Mouse (Mus musculus): ENCODE measurements at regions not wholly inside any gene's neighbourhood (a gene's known extent, or its start where the extent isn't known, plus 50 kb on each side); places are given as distances from the start of the nearest gene placed in this dataset.

DNA sequence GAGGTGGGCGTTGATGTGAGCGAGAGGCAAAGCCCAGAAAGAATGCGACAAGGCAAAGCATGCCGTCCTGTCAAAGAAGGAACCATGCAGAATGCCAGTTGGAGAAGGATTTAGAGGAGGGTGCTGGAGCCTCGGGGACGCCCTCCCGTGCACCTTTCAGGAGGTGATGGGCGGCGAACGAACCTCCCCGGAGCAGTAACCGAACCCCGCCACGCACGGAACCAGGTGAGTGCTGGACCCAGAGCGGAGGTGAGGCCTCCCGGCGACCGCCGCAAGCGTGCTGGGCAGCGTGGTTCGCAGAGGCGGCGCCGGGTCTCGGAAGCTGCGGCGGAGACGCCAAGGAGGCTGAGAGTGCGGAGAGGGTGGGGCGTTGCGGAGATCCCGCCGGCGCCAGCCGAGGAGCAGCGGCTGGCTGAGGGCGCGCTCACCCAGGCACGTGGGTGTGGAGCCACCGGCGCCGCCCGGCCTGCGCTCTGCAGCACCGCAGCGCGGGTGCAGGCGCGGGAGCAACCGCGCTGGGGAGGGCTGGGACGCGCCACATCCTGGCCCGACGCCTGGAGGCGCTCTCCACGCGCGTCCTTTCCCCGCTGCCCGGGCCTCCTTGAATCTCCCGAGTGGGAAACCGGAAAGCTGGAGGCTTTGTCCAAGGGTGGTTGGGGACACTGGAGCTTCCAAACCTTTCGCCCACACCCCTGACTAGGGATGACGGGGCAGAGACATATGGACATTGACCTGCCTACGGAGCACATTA lies 178.3 kb upstream of the Topaz1 start:
- peak; percentile 36 for DNase-seq

- DNase-seq: no peak
These were observed 177.4 kb upstream of the Topaz1 start for GRCm38 (mm10) chr9:122569511-122570455.

GRCm38 (mm10) chr9:122571001-122571400 lies 176.1 kb upstream of the Topaz1 start:
- no peak for DNase-seq

DNA sequence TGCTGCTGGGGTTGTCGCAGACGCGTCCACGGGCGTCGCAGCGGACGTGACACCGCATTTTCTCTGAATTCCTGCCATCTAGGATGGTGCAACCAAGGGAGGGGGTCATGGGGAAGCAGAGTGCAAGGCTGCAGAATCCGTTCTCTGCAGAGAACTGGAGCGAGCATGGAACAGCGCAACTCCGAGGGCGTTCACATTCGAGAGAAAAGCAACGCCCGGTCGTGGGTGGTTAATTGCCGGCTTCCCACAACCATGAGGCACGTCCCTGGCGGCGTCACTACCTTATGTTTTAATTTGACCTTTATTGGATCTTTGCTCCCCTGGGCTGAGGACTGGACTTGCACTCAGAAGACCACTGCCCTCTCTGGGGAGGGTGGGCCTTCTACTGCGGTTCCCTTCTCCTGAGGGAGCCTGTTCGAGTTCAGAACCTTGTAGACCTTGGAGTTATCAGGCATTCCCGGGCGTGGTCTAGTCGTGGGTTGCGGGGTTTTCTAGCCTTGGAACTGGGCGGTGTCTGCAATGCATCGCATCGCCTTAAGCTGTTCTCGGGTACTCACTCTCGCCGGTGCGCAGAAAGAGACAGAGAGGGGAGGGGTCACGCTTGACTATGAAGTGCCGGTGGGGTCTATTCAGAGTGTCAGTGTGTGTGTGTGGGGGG lies 175.6 kb upstream of the Topaz1 start:
- DNase-seq: peak; percentile 9

- peak; percentile 59 for DNase-seq
These were observed 174.9 kb upstream of the Topaz1 start for GRCm38 (mm10) chr9:122572060-122572835.

DNA sequence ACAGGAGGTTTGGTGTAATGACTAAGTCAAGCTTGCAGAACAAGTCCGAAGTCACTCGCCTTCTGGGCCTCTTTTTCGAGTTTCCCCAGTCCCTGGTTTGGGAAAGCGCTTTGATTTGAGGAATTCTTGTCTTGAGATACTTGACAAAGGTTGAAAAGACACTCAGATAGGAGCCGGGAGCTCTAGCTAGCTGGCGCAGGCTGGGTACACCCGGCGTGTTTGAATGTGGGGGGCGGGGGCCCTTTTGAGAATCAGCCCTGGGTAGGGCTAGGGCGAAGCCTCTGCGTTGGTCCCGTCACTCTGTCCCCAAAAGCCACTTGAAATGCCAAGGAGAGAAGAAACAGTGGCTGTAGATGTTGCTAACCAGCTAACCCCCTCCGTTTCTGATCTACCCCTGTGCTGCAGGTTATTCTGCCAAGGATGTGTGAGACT lies 174.3 kb upstream of the Topaz1 start:
- DNase-seq: no peak

DNA sequence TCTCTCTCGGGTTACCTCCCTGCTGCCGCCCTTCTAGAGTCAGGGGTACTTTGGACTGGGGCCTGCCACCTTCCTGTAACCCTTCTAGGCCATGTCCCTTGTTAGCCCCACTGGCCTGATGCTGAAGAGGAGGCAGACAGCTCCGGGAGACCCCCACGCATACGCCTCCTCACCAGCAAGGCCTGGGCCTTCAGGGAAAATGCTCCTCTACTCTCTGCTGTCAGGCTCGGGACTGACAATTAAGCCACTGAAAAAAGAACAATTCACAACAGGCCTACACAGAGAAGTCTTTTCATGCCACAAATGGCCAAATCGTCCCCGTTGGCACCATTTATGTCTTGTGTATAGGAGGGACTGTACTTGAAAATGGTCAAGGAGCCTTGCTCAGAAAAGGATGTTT lies 161.9 kb upstream of the Topaz1 start:
- DNase-seq: no peak

DNA sequence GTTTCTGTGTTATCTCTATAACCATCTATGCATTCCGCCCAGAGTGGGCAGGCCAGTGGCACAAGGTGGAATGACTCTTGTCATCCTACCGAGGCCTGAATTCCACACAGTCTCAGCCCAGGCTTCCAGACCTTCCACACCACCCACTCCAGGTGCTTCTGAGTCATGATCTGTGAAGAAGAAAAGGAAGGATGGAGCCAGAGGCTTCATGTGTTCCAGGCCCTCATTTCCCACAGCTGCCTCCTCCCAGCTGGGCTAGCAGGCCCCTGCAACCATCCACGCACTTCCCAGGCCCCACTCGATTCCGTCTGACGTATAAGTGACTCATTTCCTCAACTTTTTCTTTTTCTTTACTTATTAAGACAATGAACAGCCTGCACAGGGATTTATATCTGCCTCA lies 160.7 kb upstream of the Topaz1 start:
- DNase-seq: no peak

- DNase-seq: no peak
These were observed 160.2 kb upstream of the Topaz1 start for GRCm38 (mm10) chr9:122586986-122587385.

GRCm38 (mm10) chr9:122588246-122588645 lies 158.9 kb upstream of the Topaz1 start:
- no peak for DNase-seq

DNA sequence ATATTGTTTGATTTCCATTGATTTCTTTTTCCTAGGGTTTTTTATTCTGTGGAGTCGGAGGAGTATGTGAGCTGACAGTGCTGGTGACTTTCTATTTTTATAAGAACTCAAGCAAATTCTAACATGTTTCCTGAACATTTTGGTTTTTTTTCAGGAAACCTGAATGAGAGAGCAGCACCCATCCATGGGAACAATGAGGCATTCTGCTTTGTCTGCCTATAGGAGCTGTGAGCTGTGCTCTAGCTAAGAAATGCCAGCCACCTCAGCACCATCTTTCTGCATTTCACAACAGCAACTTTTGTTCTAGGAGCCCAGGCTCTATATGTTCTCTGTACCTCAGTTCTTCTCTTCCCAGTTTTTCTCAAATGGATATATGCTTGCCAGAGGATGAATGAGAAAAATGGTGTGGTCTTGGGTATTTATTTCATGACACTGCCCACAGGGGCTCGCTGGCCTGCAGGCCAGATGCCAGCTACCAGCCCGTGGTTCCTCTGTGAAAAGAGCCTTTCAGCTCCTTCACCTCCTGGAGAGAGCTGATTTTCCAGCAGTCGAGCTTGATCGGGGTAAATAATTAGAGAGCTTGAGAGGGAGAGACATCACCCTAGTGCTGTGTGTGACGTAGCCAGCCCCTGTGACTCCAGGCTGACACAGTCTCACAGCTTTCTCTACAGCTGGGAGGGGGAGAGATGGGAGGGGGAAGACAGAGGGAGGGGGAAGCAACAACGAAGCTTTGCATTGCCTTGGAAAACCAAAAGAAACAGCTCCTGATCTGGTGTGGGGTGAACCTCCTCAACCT lies 154.1 kb upstream of the Topaz1 start:
- DNase-seq: no peak

DNA sequence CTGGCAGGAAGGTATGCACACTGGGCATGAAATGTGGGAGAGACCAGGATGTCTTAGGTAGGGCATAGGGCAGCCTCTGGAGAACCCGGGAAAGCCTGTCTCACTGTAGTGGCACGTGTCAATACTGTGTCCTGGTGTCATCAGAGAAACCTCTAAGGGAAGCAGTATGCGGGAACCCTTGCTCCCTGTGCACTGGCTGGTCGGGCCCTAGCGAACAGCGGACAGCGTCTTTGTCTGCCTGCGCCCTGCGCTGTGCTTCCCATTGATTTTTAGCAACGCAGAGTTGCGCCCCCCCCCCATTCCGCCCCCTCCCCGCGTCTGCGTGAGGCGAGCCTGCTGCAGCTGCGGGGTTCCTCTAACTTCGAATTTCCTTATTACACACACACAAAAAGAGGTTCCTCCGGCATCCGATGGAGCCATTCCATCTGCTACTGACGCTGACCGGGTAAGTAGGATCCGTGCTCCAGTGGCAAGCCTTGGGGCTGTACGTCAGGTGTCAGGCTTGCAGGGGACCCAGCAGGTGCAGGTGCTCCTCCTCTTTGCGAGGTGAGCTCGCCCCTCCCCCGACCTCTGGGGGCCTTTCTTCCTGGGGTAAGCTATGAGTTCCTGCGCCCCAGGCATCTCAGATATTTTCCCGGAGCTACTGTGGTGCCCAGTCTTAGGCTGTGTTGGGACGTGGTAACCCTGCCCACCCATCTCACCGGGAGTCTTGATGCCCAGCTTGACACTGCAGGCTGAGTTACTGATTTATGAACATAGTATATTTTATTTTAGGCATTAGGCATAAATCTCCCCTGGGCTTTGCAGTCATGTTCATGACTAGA lies 151.8 kb upstream of the Topaz1 start:
- no peak for DNase-seq

- DNase-seq: no peak
These were observed 144.0 kb upstream of the Topaz1 start for GRCm38 (mm10) chr9:122603106-122603505.

DNA sequence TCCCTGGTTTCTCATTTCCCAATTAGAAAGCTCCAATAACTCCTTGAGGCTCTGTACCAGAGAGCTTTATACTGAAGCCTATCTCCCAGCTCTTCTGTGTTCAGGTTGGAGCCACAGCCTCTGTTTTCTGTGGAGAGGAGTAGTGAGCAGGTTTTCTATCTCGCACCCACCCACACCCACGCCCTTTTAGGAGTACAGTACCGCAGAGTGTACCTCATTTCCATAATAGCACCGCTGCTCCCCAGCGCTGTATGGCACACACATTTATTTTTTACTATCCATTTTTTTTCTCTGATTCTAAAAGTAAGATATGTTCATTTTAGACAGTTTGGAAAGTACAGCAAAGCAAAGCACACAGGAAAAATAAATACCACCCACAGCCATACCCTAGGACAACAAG lies 137.5 kb upstream of the Topaz1 start:
- DNase-seq: no peak

DNA sequence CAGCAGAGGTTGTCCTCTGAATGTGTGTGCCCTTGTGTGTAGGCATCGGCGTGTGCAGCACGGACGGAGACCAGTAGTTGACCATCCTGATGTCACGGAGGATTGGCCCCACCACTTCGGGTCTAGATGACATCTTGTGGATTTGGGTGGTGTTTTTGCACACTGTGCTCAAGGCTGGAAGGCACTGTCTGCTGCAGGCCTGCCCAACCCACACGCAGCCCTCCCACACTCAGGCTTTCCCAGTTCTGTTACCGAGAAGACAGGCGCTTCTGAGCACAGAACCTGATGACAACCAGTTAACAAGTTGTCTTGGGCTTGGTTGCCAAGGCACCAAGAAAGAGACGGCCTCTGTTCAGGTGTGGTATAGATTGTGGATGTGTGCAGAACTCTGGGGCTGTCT lies 136.2 kb upstream of the Topaz1 start:
- DNase-seq: no peak

DNA sequence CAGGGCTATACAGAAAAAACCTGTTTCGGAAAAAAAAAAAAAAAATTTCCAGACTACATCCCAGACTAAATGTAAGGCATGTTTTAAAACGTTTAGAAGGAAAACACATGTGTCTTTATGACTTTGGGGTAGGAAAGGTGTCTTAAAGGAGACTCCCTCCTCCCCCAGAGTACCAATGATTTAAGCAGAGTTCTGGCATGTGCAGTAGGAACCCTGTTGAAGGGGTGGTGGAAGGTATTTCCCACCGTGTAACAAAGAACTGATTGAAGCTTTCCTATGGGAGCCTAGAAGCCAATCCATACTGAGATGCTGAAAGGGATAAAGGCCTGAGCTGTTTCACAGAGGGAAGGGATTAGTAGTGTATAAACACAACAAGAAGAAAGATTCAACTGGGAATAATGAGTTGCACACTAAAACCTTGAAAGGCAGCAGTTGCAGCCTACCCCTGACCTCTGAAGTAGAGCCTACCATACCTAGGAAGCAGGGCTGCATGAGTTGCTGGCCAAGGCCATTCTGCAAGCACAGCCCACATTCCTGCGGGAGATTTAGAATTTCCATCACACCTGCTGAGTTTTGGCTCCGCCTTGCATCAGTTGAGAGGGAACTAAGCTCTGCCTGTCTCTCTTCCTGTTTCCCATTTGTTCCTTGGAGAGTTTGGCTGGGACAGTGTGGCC lies 132.4 kb upstream of the Topaz1 start:
- no peak for DNase-seq

- peak; percentile 39 for DNase-seq
These were observed 131.8 kb upstream of the Topaz1 start for GRCm38 (mm10) chr9:122615351-122615750.

DNA sequence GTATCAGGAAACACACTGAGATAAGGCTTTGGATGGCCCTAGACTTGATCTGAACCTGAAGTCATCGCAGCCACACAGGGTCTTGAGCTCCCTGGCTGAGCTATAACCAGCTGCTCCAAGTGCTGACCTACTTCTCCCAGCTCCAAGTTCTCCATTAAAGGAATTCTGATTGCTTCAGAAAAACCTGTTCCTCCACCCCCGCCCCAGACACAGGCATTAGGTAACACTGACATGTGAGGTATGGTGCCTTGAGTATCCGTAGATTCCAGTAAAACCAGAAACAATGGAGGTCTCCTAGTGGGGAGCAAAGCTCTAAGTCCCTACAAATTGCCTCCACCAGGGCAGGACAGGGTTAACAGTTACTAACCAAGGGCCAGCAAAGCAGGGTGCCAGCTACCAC lies 129.4 kb upstream of the Topaz1 start:
- no peak for DNase-seq

DNA sequence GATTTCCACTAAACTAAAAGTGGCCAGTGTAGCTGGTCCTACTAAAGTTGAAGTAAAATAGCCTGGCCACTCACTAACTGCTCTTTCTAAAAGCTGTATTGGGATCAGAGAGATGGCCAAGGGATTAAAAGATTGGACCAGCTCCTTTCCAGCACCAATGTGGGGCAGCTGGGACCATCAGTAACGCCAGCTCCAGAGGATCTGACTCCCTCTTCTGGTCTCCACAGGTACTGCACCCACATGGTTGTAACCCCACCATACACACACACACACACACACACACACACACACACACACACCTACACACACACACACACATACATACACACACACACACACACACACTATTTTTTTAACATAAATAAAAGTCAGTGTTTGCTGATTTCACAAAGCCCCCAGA lies 122.1 kb upstream of the Topaz1 start:
- DNase-seq: no peak

DNA sequence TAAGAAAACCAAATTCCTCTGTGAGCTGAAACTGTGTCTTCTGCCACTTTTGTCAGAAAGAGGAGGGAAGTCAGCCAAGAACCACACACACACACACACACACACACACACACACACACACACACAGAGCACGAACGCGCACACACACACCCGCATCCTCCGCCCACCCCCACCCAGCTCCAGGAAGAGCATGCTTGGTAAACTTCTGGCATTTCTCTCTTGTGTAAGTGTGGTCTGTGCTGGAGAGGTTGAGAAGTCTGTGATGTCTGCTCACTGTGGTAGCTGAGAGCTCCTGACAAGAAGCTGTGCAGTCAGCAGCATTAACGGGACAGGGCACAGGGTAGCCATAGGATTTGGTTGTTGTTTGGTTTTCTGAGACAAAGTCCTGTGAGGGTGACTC lies 120.8 kb upstream of the Topaz1 start:
- DNase-seq: no peak

Data from adrenal gland, adult 2 months (tissue).